Mouse (Mus musculus): Measurements from ENCODE around the gene Tmem35b.

The Tmem35b gene

DNA sequence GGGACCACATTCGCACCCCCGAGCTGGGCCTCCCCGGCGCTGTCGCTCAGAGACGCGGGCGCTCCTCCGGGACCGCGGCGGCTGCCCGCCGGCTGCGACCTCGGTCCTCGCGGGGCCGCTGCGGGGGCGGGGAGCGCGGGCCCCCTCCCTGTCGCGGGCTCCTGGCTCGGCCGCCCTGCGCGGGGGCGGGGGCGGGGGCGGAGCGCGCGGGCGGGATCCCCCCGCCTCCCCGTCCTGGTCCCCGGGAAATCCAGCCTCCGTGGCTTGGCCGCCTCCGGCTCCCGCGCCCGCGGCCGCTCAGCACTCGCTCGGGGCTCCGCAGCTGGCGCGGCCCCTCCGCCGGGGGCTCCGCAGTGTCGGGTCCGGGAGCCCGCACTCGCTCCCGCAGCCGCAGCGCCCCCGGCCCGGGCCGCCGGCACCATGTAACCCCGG lies 45.4 kb downstream of the Tmem35b start, which contains the start of gene Dlgap3:
Gene Dlgap3 (plus strand): TSS at position 291 of the 432 bp plus-strand sequence.
- peak in 1 of 2 experiments; percentile 41 for DNase-seq

DNA sequence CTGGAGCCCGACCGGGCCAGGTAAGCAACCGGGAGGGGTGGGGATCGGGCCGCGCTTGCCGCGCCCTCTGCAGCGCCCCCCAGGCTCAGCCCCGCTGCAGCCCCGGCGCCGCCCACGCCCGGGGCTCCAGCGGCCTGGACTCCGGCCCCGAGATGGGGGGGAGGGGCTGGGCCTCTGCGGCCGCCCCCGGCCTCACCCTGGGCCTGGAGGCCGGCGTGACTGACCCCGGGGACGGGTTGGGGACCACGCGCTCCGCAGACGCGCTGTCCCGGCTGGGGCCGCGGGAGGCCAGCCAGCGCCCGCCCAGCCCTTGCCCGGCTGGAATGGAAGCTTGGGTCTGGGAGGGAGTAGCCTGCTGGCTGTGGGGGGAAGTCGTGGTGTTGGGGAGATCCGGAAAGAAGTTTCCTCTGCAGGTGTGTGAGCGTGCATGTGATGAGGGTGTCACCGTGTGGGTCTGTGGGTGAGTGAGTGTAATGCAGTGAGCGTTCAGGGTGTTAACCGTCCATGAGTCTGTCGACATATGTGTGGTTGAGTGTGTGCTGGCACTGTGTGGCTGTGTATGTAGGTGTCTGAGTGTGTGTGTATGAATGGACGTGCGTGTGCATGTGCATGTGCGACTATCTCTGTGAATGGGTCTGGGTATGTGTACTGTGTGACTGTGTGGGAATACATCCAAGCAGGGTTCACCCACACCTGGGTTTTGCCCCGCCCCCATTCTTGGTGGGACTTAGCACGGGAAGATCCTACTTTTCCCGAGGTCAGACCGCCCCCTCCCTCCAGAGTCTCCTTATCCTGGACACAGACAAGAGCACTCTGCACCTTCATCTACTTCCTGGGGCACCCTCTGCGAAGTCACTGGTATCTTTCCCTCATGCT lies 46.1 kb downstream of the Tmem35b start:
- DNase-seq, result peak in 1 of 2 experiments; percentile 15

DNA sequence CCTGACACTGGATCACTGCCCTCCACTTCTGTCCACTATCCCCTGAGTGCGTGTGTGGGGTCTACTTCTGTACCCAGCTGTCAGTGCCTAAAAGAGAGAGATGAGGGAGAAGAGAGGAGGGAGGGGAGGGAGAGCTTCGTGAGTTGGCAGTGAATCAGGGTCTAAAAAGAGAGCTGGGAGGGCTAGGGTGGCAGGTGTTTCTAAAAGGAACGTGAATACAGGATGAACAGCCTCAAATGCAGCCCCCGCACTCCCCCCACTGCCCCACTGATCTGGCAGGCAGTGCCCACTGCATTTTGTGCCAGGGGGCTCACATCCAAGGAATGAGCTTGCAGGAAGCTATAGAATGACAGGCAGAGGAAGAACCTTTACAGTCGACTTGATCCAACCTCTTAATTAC lies 47.4 kb downstream of the Tmem35b start:
- no peak for DNase-seq

- DNase-seq, result no peak
Measured at GRCm38 (mm10) chr4:127171341-127171905, 47.9 kb downstream of the Tmem35b start.

DNA sequence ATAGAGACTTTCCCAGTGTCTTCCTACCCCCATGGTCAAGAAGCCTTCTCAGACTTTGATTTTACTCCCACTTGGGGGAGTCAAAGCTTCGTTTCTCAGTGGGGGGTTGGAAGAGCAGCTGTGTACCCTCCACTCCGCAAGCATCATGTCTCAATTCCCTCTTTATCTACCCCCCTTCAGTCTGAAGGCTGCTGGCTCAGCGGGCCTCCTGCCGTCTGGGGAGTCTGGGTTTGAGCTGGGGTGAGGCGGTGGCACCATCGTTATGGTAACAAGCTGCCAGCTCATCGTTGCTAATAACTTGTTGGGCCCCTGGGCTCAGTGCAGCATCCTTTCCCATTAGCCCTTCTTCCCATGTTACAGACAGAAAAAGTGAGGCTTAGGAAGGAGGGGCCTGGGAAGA lies 48.6 kb downstream of the Tmem35b start:
- no peak for DNase-seq

- DNase-seq, result no peak
Measured at GRCm38 (mm10) chr4:127172614-127173013, 49.1 kb downstream of the Tmem35b start.

GRCm38 (mm10) chr4:127173461-127173860 lies 50.0 kb downstream of the Tmem35b start:
- DNase-seq, result peak; percentile 48 to 84

- no peak for DNase-seq
Measured at GRCm38 (mm10) chr4:127174075-127174899, 50.8 kb downstream of the Tmem35b start.

- no peak for DNase-seq
Measured at GRCm38 (mm10) chr4:127174900-127175278, 51.4 kb downstream of the Tmem35b start.

DNA sequence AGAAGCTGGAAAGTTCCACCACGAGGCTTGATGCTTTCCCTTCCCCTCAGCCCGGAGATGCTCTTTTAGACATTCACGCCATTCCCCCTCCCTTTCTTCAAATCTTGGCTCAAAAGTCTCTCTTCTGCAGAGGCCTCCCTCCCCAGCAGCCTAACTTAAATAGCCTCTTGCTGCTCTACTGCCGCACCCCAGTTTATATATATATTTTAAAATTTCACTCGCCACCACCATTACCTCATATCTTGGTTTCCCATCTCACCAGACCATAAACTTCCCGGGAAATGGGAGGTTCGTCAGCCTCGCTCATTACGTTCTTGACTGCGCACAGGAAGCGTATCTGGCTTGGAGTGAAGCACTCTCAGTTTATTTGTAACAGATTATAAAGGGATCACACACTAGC lies 54.5 kb downstream of the Tmem35b start:
- no peak for DNase-seq

GRCm38 (mm10) chr4:127178671-127179070 lies 55.2 kb downstream of the Tmem35b start:
- DNase-seq, result no peak
